Mouse (Mus musculus) intestine, embryonic 16.5 days (tissue): Measurements from ENCODE around the gene Gm5751. TPM values are rescaled to one million over a fixed set of nuclear protein-coding genes. Genes with fewer than 3 reads are reported as not detected.

Source experiments
- ATAC-seq: fragments of 200-750 bp; cut with Nextera tagmentation; 2 replicates; pipeline ENCODE4 v1.8.0; 2017; ENCODE audit warnings: moderate TSS enrichment, moderate library complexity
- H3K27ac ChIP-seq: fragments of 300-500 bp; sonication (generic); 2 replicates; pipeline ENCODE4 v1.5.1; 2014; ENCODE audit warnings: mild to moderate bottlenecking, low read length
- H3K27me3 ChIP-seq: fragments of 300-500 bp; sonication (generic); replicated peaks from 2 replicates; pipeline ENCODE4 v1.6.1; 2014; ENCODE audit warnings: low read length, control low read depth, mixed read lengths; ENCODE audit not compliant: control insufficient read depth, insufficient read depth
- H3K36me3 ChIP-seq: fragments of 300-500 bp; sonication (generic); 2 replicates; pipeline ENCODE4 v1.6.1; 2014; ENCODE audit warnings: low read length, control low read depth; ENCODE audit not compliant: control insufficient read depth, insufficient read depth
- H3K4me1 ChIP-seq: fragments of 300-500 bp; sonication (generic); 2 replicates; pipeline ENCODE4 v1.6.1; 2014; ENCODE audit warnings: low read length, control low read depth, mixed read lengths; ENCODE audit not compliant: control insufficient read depth, insufficient read depth
- H3K4me2 ChIP-seq: fragments of 300-500 bp; sonication (generic); 2 replicates; pipeline ENCODE4 v1.6.1; 2014; ENCODE audit warnings: low read depth, low read length, control low read depth
- H3K4me3 ChIP-seq: fragments of 300-500 bp; sonication (generic); 2 replicates; pipeline ENCODE4 v1.5.1; 2014; ENCODE audit warnings: mild to moderate bottlenecking, low read length
- H3K9ac ChIP-seq: fragments of 300-500 bp; sonication (generic); 2 replicates; pipeline ENCODE4 v1.6.1; 2014; ENCODE audit warnings: low read depth, low read length
- H3K9me3 ChIP-seq: fragments of 300-500 bp; sonication (generic); 2 replicates; pipeline ENCODE4 v1.6.1; 2016; ENCODE audit warnings: low read length, control low read depth; ENCODE audit not compliant: control insufficient read depth
- WGBS: fragments of 180-500 bp; shearing (Covaris S2); extraction: QIAGEN DNeasy Blood & Tissue Kit; methylation state at CpG from one replicate; pipeline ENCODE4 v1.1.7; 2014; 5-methylcytosine and 5-hydroxymethylcytosine counted together
- polyA plus RNA-seq: library from polyadenylated mRNA; unstranded; fragments of >200 nt; fragmentation: Nextera tagmentation; extraction: Ambion mirVana; gene quantifications from 2 replicates; pipeline ENCODE4 v1.2.1, GENCODE M21; 2015

Gene Gm5751
- polyA plus RNA-seq, 1 experiment from 2014 or later, result not detected

DNA sequence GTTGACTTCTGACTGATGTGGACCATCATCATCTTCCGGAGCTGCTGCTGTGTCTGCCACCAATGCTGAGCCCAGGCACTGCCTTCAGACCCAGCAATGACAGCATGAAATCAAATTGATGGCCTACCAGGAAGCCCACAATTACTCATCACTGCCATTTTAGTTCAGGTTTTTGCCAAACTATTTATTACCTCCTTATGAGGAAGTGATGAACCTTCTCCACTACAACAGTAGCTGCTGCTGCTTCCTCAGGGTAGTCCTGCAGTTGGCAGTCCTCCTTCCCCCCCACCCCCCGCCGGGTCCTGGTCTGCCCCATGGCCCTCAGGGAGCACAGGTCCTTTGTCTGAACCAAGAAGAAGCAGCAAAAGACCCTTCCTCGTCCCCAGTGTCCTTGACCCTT lies 26.8 kb downstream of the Gm5751 start:
- no peak overlapping the region for H3K4me2 ChIP-seq
- ATAC-seq, result no peak
- H3K27ac ChIP-seq, result no peak overlapping the region
- H3K4me1 ChIP-seq, result no peaks in the 10 kb centered on the region
- no peaks in the 10 kb centered on the region for H3K36me3 ChIP-seq
- H3K9me3 ChIP-seq, result no peaks in the 10 kb centered on the region
- no peak overlapping the region for H3K9ac ChIP-seq
- no peaks in the 10 kb centered on the region for H3K27me3 ChIP-seq
- 76% methylated on average over 4 of the region's 4 CpGs for WGBS
- no peak overlapping the region for H3K4me3 ChIP-seq

DNA sequence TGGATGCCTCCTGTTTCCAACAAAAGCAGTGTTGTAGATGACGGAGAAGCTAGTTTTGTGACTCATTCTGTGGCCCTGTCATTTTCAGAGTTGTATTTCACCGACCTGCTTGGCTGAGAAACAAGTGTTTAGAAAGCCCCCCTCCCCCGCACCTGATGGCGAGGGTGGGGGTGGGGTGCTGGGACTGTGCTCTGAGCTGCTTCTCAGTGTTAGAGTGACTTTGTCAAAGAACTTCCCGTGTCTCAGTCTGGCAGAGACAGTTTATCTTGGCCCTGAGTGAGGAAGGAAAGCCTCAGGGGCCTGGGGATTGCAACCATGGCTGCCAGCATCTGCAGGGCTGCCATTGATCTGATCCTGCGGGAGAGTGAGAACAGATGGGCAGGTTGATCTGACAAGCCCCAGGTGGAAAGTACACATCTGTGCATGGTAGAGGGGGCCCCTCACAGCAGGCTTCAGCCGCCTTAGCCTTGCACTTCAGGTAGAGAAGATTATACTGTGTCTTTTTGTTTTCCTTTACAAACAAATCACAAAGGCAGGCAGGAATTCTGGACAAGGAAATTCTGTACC lies 27.9 kb downstream of the Gm5751 start:
- no peak overlapping the region for H3K4me2 ChIP-seq
- H3K36me3 ChIP-seq, result no peaks in the 10 kb centered on the region
- WGBS, result 32% methylated on average over 7 of the region's 7 CpGs
- H3K4me3 ChIP-seq, result no peak overlapping the region
- H3K9me3 ChIP-seq, result no peaks in the 10 kb centered on the region
- no peak for ATAC-seq
- H3K4me1 ChIP-seq, result no peaks in the 10 kb centered on the region
- no peak overlapping the region for H3K27ac ChIP-seq
- no peak overlapping the region for H3K9ac ChIP-seq
- no peaks in the 10 kb centered on the region for H3K27me3 ChIP-seq

DNA sequence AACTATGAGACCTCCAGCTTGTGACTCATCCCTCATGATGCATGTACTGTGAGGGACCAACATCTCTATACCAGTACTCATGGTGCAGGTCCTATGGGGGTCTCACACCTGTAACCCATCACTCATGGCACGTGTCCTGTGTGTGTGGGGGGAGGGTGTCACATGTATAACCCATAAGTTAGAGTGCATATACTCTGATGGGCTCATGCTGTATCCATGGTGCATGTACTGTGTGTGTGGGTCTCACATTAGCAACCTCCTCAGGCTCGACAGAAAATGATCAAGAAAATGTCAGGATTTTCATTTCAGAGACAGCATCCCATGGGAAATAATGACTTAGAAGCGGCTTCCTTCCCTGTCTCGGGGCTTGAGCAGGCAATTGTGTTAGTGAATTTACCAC lies 47.0 kb downstream of the Gm5751 start:
- ATAC-seq, result no peak
- Histone ChIP-seq H3K36me3 (no peaks in the 10 kb centered on the region), H3K9me3 (no peaks in the 10 kb centered on the region), H3K27ac (no peak overlapping the region), H3K4me2 (no peak overlapping the region), H3K27me3 (no peaks in the 10 kb centered on the region), H3K4me3 (no peak overlapping the region), H3K4me1 (no peaks in the 10 kb centered on the region), H3K9ac (no peak overlapping the region)
- WGBS, result 73% methylated on average over 4 of the region's 4 CpGs

DNA sequence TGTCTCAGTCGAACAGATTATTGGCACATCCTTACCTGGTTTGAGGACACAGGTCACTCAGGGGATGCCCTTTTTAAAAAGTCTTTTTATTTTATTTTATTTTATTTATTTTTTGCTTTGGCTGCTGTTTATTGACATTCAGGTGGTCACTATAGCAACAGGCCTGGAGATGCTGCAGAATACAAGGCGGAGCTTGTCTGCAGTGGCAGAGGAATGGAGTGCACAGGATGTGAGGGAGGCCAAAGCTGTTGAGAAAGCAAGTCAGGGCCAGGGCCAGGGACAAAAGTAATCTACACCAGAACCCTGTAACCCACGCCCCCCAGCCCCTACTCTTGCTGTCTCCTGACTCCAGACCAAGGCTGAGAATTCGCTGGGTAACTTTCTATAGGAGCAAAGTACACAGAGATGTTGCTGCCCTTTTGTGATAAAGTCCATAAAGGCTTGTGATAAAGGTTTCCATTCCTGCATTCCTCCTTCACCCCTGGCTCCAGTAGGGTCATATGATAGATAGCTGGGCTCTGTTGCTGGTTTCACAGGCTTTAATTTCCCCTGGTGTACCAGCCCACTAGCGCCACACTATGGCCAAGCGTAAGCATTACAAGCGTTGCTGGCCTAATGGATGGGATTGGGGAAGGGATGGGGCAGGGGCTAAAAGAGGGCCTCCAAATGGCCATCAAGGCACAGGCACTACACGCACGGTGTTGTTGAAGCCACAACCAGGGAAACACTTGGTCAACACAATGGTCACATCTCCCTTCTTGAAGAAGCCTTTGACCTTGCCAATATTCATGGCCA lies 48.0 kb downstream of the Gm5751 start:
- H3K27me3 ChIP-seq, result no peaks in the 10 kb centered on the region
- H3K4me3 ChIP-seq, result no peak overlapping the region
- H3K9ac ChIP-seq, result no peak overlapping the region
- no peaks in the 10 kb centered on the region for H3K4me1 ChIP-seq
- H3K27ac ChIP-seq, result no peak overlapping the region
- H3K4me2 ChIP-seq, result no peak overlapping the region
- H3K36me3 ChIP-seq, result no peaks in the 10 kb centered on the region
- no peaks in the 10 kb centered on the region for H3K9me3 ChIP-seq
- ATAC-seq, result no peak
- WGBS, result 53% methylated on average over 9 of the region's 9 CpGs

DNA sequence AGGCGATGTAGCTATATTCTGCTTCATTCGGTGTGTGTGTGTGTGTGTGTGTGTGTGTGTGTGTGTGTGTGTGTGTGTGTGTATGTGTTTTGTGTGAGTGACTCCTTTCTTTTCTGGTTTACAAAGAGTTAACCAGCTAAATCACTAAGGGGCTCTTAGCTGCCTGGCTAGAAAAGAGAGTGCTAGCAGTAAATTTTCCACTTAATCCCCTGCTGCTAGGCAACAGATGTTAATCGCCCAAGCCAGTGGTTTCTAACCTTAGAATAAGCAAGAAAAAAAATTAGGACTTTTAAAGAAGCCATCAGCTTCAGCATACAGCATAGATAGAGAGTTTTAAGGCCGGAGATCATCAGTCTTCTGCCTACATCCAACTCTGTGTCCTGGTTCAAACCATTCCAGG lies 53.3 kb downstream of the Gm5751 start:
- Histone ChIP-seq H3K4me2 (no peak overlapping the region), H3K4me1 (no peaks in the 10 kb centered on the region), H3K9ac (no peak overlapping the region), H3K27ac (no peak overlapping the region), H3K4me3 (no peak overlapping the region), H3K9me3 (no peaks in the 10 kb centered on the region), H3K36me3 (no peaks in the 10 kb centered on the region), H3K27me3 (no peaks in the 10 kb centered on the region)
- 30% methylated on average over 4 of the region's 4 CpGs for WGBS
- no peak for ATAC-seq

Other genes with a start within 250 kb of the Gm5751 start
- gene Ssxb8, start 183.4 kb upstream of the Gm5751 start, polyA plus RNA-seq, result not detected in 2 replicates
- gene Ssx9, start 125.8 kb upstream of the Gm5751 start, polyA plus RNA-seq, result not detected in 2 replicates
- gene Ssxb5, start 70.6 kb upstream of the Gm5751 start, polyA plus RNA-seq, result not detected in 2 replicates
- gene Gm6592, start 30.3 kb upstream of the Gm5751 start, polyA plus RNA-seq, result not detected in 2 replicates
- 1.6 and 1.7 TPM in 2 replicates for gene B630019K06Rik, start 18.1 kb downstream of the Gm5751 start, polyA plus RNA-seq
- not detected in 2 replicates for gene Fthl17b, start 88.7 kb downstream of the Gm5751 start, polyA plus RNA-seq
- not detected in 2 replicates for gene Fthl17c, start 102.3 kb downstream of the Gm5751 start, polyA plus RNA-seq
- not detected in 2 replicates for gene Fthl17d, start 112.5 kb downstream of the Gm5751 start, polyA plus RNA-seq
- gene Fthl17e, start 159.2 kb downstream of the Gm5751 start, polyA plus RNA-seq, result not detected in 2 replicates
- gene Fthl17f, start 188.8 kb downstream of the Gm5751 start, polyA plus RNA-seq, result not detected in 2 replicates
- not detected in 2 replicates for gene 4930402K13Rik, start 230.3 kb downstream of the Gm5751 start, polyA plus RNA-seq